Mouse (Mus musculus) lung, postnatal 0 days (tissue): Measurements from ENCODE around the gene Bag1.

Source experiments
- CTCF ChIP-seq: IDR thresholded peaks from 2 replicates; pipeline ENCODE4 v1.5.1; 2016; ENCODE audit warnings: antibody characterized with exemption, mild to moderate bottlenecking
- EP300 ChIP-seq: IDR thresholded peaks from 2 replicates; pipeline ENCODE4 v1.6.1; 2016; ENCODE audit warnings: antibody characterized with exemption, mild to moderate bottlenecking, control low read depth

- TF ChIP-seq EP300 (no peak), CTCF (no peak)
These were observed 27.6 kb upstream of the Bag1 start for GRCm38 (mm10) chr4:40975678-40976077.
